Mouse (Mus musculus) liver, postnatal 0 days (tissue): Measurements from ENCODE around the gene Gipc2. TPM values are rescaled to one million over a fixed set of nuclear protein-coding genes. Genes with fewer than 3 reads are reported as not detected.

Experiments used
- ATAC-seq: fragments of 200-750 bp; cut with Nextera tagmentation; 2 replicates; pipeline ENCODE4 v1.8.0; 2017; ENCODE audit warnings: mild to moderate bottlenecking, moderate library complexity
- DNase-seq: peaks from one replicate; pipeline ENCODE4 v3.0.0-alpha.2; 2016
- H3K27ac ChIP-seq: fragments of 300-500 bp; sonication (generic); 2 replicates; pipeline ENCODE4 v1.5.1; 2014; ENCODE audit warnings: antibody characterized with exemption, moderate library complexity, mild to moderate bottlenecking, low read depth
- H3K27me3 ChIP-seq: fragments of 300-500 bp; sonication (generic); 2 replicates; pipeline ENCODE4 v1.6.1; 2014; ENCODE audit warnings: low read length, control low read depth, mixed read lengths; ENCODE audit not compliant: insufficient read depth
- H3K36me3 ChIP-seq: fragments of 300-500 bp; sonication (generic); replicated peaks from 2 replicates; pipeline ENCODE4 v1.6.1; 2014; ENCODE audit warnings: mild to moderate bottlenecking, control low read depth, low read length, moderate library complexity, mixed read lengths; ENCODE audit not compliant: insufficient read depth
- H3K4me1 ChIP-seq: fragments of 300-500 bp; sonication (generic); 2 replicates; pipeline ENCODE4 v1.6.1; 2014; ENCODE audit warnings: antibody characterized with exemption, mild to moderate bottlenecking, control low read depth; ENCODE audit not compliant: insufficient read depth
- H3K4me2 ChIP-seq: fragments of 300-500 bp; sonication (generic); 2 replicates; pipeline ENCODE4 v1.6.1; 2014; ENCODE audit warnings: low read depth, mild to moderate bottlenecking, low read length, moderate library complexity, mixed read lengths
- H3K4me3 ChIP-seq: fragments of 300-500 bp; sonication (generic); 2 replicates; pipeline ENCODE4 v1.5.1; 2014; ENCODE audit warnings: low read depth, low read length
- H3K9ac ChIP-seq: fragments of 300-500 bp; sonication (generic); replicated peaks from 2 replicates; pipeline ENCODE4 v1.6.1; 2014; ENCODE audit warnings: mild to moderate bottlenecking, moderate library complexity
- H3K9me3 ChIP-seq: fragments of 300-500 bp; sonication (generic); 2 replicates; pipeline ENCODE4 v1.6.1; 2016; ENCODE audit warnings: mild to moderate bottlenecking, control low read depth, low read length, mixed read lengths
- CTCF ChIP-seq: sonication (generic); IDR thresholded peaks from 2 replicates; pipeline ENCODE4 v1.5.1; 2016; ENCODE audit warnings: antibody characterized with exemption, low read depth
- EP300 ChIP-seq: IDR thresholded peaks from 2 replicates; pipeline ENCODE4 v1.6.1; 2016; ENCODE audit warnings: antibody characterized with exemption, low read depth, mild to moderate bottlenecking
- WGBS: fragments of 180-500 bp; shearing (Covaris S2); extraction: QIAGEN DNeasy Blood & Tissue Kit; methylation state at CpG from one replicate; pipeline ENCODE4 v1.1.7; 2014; ENCODE audit not compliant: insufficient replicate concordance; 5-methylcytosine and 5-hydroxymethylcytosine counted together
- polyA plus RNA-seq: library from polyadenylated mRNA; unstranded; fragments of >200 nt; fragmentation: Nextera tagmentation; extraction: Ambion mirVana; gene quantifications from 2 replicates; pipeline ENCODE4 v1.2.1, GENCODE M21; 2015

Gene Gipc2
- polyA plus RNA-seq, 1 experiment from 2014 or later, result 3.5 TPM

DNA sequence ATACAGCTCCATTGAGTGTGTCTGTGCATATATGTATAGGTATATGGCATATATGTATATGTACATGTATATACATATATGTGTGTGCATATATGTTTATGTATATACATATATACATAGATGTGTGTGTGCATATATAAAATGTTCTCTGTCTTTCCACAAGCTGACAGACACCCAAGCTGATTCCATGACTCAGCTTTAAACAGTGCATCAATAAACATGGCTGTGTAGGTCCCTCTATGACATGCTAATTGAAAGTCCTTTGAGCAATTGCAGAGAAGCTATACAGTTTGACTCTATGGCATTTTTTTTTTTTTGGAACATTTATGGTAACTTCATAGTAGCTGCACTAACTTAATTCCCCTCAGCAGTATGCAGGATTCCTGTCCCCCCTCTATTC lies 6.7 kb downstream of the Gipc2 start:
- no peak overlapping the region for H3K9ac ChIP-seq
- ATAC-seq (no peak), DNase-seq (no peak)
- H3K4me1 ChIP-seq, result no peaks in the 10 kb centered on the region
- no peak overlapping the region for H3K27ac ChIP-seq
- no peak overlapping the region for H3K4me3 ChIP-seq
- TF ChIP-seq EP300 (no peak), CTCF (no peak)
- no peaks in the 10 kb centered on the region for H3K36me3 ChIP-seq
- no peaks in the 10 kb centered on the region for H3K9me3 ChIP-seq
- no peak overlapping the region for H3K4me2 ChIP-seq
- peaks cover under 1% of the 10 kb centered on the region; the same call in 1 of the 2 replicates for H3K27me3 ChIP-seq

DNA sequence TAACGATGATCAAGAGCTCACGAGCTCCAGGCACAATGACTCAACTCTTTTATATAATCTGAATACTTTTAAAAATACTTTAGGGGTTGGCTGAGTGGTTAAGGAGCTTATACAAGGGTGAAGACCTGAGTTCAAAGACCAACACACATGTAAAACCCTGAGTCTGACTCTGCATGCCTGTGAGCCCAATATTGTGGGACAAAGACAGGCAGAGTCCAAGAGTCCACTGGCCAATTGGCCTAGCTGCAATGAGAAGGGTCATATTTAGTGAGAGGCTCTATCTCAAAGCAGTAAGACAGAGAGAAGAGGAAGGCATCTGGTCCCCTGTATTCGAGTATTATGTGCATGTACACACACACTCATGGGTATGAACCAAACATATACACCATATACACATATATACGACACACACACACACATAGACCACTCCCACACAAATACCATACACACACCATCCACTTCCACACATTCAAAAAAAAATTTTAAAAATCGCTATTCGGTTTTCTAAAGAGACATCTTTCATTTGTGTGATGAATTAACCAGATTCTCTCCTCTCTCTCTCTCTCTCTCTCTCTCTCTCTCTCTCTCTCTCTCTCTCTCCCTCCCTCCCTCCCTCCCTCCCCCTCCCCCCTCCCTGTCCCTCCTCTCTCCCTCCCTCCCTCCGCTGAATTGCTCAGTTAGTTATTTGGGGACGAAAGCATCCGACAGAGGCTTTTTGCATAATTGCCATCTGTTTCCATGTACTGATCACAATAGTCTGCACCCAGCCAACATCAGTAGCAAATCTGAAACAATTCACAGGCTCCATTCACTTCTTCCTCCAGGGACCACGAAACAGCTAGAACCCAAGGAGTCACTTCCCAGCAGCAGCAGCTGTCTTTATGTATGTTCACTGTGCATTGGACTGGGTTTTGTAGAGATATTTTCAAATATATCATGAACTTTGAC lies 7.4 kb downstream of the Gipc2 start:
- Histone ChIP-seq H3K4me2 (no peak overlapping the region), H3K36me3 (no peaks in the 10 kb centered on the region), H3K9ac (no peak overlapping the region), H3K4me3 (no peak overlapping the region), H3K27me3 (no peaks in the 10 kb centered on the region), H3K4me1 (0 out of 2 replicates have a peak, but pooled peaks cover 2% of the 10 kb centered on the region), H3K9me3 (no peaks in the 10 kb centered on the region), H3K27ac (no peak overlapping the region)
- 72% methylated on average over 10 of the region's 10 CpGs for WGBS
- ATAC-seq (no peak), DNase-seq (no peak)
- TF ChIP-seq EP300, result no peak
- TF ChIP-seq CTCF, result no peak

- no peak overlapping the region for H3K4me2 ChIP-seq
- TF ChIP-seq CTCF (no peak), EP300 (no peak)
- H3K4me1 ChIP-seq, result peaks cover 18% of the 10 kb centered on the region
- H3K9ac ChIP-seq, result no peak overlapping the region
- no peaks in the 10 kb centered on the region for H3K36me3 ChIP-seq
- H3K27ac ChIP-seq, result no peak overlapping the region
- ATAC-seq (no peak), DNase-seq (no peak)
- H3K9me3 ChIP-seq, result no peaks in the 10 kb centered on the region
- H3K27me3 ChIP-seq, result no peaks in the 10 kb centered on the region
- WGBS, result 74% methylated on average over 23 of the region's 23 CpGs
- H3K4me3 ChIP-seq, result no peak overlapping the region
These were observed 9.1 kb downstream of the Gipc2 start for GRCm38 (mm10) chr3:152156816-152157496.

DNA sequence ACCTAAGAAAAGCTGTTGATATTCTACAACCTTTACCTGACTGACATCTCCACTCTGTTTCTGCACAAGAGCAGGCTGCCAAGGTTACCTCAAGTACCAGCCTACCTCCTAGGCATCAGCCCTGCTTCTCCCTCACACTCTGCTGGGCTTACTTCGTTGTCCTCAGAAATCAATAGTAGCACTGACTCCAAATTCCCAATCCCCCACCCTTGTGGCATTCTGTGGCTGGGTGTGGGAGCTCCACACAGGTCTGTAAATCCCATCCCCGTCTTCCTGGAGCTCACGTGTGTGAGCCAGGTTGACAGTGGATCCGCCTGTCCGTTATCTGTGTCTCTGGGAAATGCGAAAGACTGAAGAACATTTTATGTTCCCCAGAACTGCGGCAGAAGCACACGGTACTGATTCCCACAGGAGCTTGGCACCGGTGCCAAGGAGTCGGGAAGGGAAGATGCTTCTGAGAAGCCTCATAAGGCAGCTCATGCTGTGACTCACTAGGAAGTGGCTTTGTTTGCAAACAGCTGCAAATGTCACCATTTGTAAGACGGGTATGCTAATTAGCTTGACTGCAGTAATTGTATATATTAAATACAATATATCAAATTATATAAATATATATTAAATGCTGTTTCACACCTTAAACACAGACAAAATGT lies 10.6 kb downstream of the Gipc2 start:
- no peak overlapping the region for H3K4me3 ChIP-seq
- no peaks in the 10 kb centered on the region for H3K27me3 ChIP-seq
- H3K36me3 ChIP-seq, result no peaks in the 10 kb centered on the region
- H3K4me1 ChIP-seq, result peaks cover 25% of the 10 kb centered on the region
- no peak for TF ChIP-seq CTCF
- TF ChIP-seq EP300, result no peak
- WGBS, result 70% methylated on average over 11 of the region's 11 CpGs
- DNase-seq, result no peak
- no peak overlapping the region for H3K4me2 ChIP-seq
- no peak overlapping the region for H3K27ac ChIP-seq
- no peak for ATAC-seq
- H3K9me3 ChIP-seq, result no peaks in the 10 kb centered on the region
- H3K9ac ChIP-seq, result no peak overlapping the region

- no peak overlapping the region for H3K4me2 ChIP-seq
- WGBS, result 82% methylated on average over 5 of the region's 5 CpGs
- H3K36me3 ChIP-seq, result no peaks in the 10 kb centered on the region
- DNase-seq, result no peak
- ATAC-seq, result no peak
- peaks cover 36% of the 10 kb centered on the region for H3K4me1 ChIP-seq
- no peak for TF ChIP-seq CTCF
- no peak for TF ChIP-seq EP300
- no peaks in the 10 kb centered on the region for H3K9me3 ChIP-seq
- H3K27ac ChIP-seq, result no peak overlapping the region
- H3K4me3 ChIP-seq, result no peak overlapping the region
- no peak overlapping the region for H3K9ac ChIP-seq
- H3K27me3 ChIP-seq, result no peaks in the 10 kb centered on the region
These were observed 11.9 kb downstream of the Gipc2 start for GRCm38 (mm10) chr3:152154095-152154494.

DNA sequence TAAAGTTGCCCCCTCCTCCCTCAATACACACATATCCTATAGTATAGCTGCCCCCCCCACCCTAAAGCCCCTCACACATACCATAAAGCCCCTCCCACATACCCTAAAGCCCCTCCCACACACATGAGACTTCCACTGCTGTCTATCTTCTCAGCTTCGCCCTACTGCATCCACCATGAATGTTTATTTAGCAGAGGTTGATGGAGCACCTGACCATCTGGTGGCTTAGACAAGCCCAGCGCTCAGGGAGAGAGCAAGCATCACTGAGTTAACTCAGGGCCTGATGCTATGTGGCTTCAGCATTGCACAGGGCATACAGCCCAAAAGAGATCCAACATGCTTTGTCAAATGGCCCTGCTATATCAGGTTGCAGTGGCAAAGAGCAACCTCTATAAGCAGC lies 12.9 kb downstream of the Gipc2 start:
- no peak overlapping the region for H3K9ac ChIP-seq
- H3K27ac ChIP-seq, result peak overlapping the region; percentile 70
- H3K27me3 ChIP-seq, result no peaks in the 10 kb centered on the region
- no peak for TF ChIP-seq CTCF
- no peak for TF ChIP-seq EP300
- no peak overlapping the region for H3K4me2 ChIP-seq
- no peaks in the 10 kb centered on the region for H3K9me3 ChIP-seq
- 88% methylated on average over 2 of the region's 2 CpGs for WGBS
- H3K4me3 ChIP-seq, result no peak overlapping the region
- DNase-seq (no peak), ATAC-seq (peak; percentile 8; the same call in 1 of the 2 replicates)
- H3K4me1 ChIP-seq, result peaks cover 36% of the 10 kb centered on the region
- H3K36me3 ChIP-seq, result no peaks in the 10 kb centered on the region
